Mouse (Mus musculus) fibroblast of lung, adult 2 months (primary cell): ENCODE measurements around the gene Spata16.
"Not testable (repeated sequence)": the region's sequence is repeated elsewhere in the genome, so short reads cannot be mapped to it uniquely, and the experiment has no call there.

ENCODE experiments used
- DNase-seq: peaks from one replicate; pipeline ENCODE4 v3.0.0-alpha.2; 2011; ENCODE audit warnings: low read depth

Spata16 gene

GRCm38 (mm10) chr3:26637402-26637801 lies at the start of gene Spata16:
Gene Spata16, plus strand, starts transcription at chr3:26637620.
- DNase-seq = no peak

GRCm38 (mm10) chr3:26604861-26605260 lies 32.6 kb upstream of the Spata16 start:
- DNase-seq = no peak

- no peak for DNase-seq
Measured at GRCm38 (mm10) chr3:26608531-26608930, 28.9 kb upstream of the Spata16 start.

- DNase-seq = no peak
Measured at GRCm38 (mm10) chr3:26639214-26639613, 1.8 kb downstream of the Spata16 start.

- DNase-seq = no peak
Measured at GRCm38 (mm10) chr3:26639851-26640250, 2.4 kb downstream of the Spata16 start.

GRCm38 (mm10) chr3:26640321-26641075 lies 3.1 kb downstream of the Spata16 start:
- no peak for DNase-seq

- DNase-seq = no peak
Measured at GRCm38 (mm10) chr3:26641351-26642249, 4.2 kb downstream of the Spata16 start.

GRCm38 (mm10) chr3:26644136-26644535 lies 6.7 kb downstream of the Spata16 start:
- no peak for DNase-seq

GRCm38 (mm10) chr3:26646834-26647233 lies 9.4 kb downstream of the Spata16 start:
- no peak for DNase-seq

- no peak for DNase-seq
Measured at GRCm38 (mm10) chr3:26685832-26686231, 48.4 kb downstream of the Spata16 start.

- DNase-seq = not testable (repeated sequence)
Measured at GRCm38 (mm10) chr3:26709492-26709891, 72.1 kb downstream of the Spata16 start.

GRCm38 (mm10) chr3:26727526-26727925 lies 90.1 kb downstream of the Spata16 start:
- no peak for DNase-seq

GRCm38 (mm10) chr3:26750492-26750891 lies 113.1 kb downstream of the Spata16 start:
- no peak for DNase-seq

- DNase-seq = no peak
Measured at GRCm38 (mm10) chr3:26752441-26752840, 115.0 kb downstream of the Spata16 start.

GRCm38 (mm10) chr3:26793334-26794101 lies 156.1 kb downstream of the Spata16 start:
- no peak for DNase-seq

GRCm38 (mm10) chr3:26795851-26796538 lies 158.6 kb downstream of the Spata16 start:
- DNase-seq = no peak

- no peak for DNase-seq
Measured at GRCm38 (mm10) chr3:26796954-26797353, 159.5 kb downstream of the Spata16 start.

GRCm38 (mm10) chr3:26814307-26814706 lies 176.9 kb downstream of the Spata16 start:
- no peak for DNase-seq

- no peak for DNase-seq
Measured at GRCm38 (mm10) chr3:26815764-26816163, 178.3 kb downstream of the Spata16 start.

- DNase-seq = no peak
Measured at GRCm38 (mm10) chr3:26819398-26819797, 182.0 kb downstream of the Spata16 start.

- DNase-seq = no peak
Measured at GRCm38 (mm10) chr3:26826958-26827839, 189.8 kb downstream of the Spata16 start.
